In the genomic region with DNA sequence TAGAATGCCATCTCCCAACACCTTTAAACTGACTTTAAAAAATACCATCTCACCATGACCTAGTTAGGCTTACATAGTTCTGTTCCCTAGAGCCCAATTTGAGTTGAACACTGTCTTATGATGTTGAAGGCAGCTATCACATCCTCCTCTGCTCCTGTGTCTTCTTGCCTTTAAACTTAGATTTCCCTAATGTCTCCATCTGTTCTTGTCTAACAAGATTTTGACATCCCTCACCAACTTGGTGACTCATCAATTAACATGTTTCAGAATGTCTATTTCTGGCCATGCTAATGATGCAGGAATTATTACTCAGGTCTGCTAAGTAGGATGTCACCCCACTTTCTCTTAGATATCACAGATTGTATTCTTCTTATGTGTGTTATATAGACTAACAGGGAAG, we compare ENCODE assay signal across 18 mouse cellular contexts.
DNase-seq lines count a peak whose midpoint lies in the region; TF ChIP-seq lines count a peak whose summit lies in the region.
"Had no signal": no experiment of that assay in that cellular context is flagged by ENCODE, and none has a peak within 500 bp of the region (broad histone marks: within the 10 kb centered on the region; RNA-seq: fewer than 3 reads in every experiment).

No protein-coding gene starts in this region.

- no peak for TF ChIP-seq CTCF in layer of hippocampus, adult 2 months (conservative IDR thresholded peaks at IDR 0.05)

- intact Hi-C loops in left cerebral cortex, postnatal 4 days (cut with DNase I): no loop called here

- no peak overlapping the region for H3K4me3 ChIP-seq in layer of hippocampus, adult 2 months
- H3K4me3 ChIP-seq: embryonic facial prominence, embryonic 10.5 days; forebrain, embryonic 13.5 days; heart, adult 2 months; heart, embryonic 15.5 days; hindbrain, embryonic 13.5 days had no signal

- H3K27ac ChIP-seq in layer of hippocampus, adult 2 months: peak overlapping the region; percentile 21; the same call in 1 of the 2 replicates
- H3K27ac ChIP-seq: embryonic facial prominence, embryonic 10.5 days; forebrain, embryonic 13.5 days; heart, adult 2 months; heart, embryonic 15.5 days; hindbrain, embryonic 13.5 days had no signal

- DNase-seq in layer of hippocampus, adult 2 months (ENCODE audit: low spot score in 2 of 2): peak in 1 of 2 experiments; percentile 26
- DNase-seq in layer of hippocampus, postnatal 10 days (ENCODE audit: low spot score in 2 of 2): no peak
- DNase-seq in left cerebral cortex, adult 9 months (ENCODE audit: low spot score in 2 of 2): peak; percentile 25 to 79
- DNase-seq in left cerebral cortex, postnatal 4 days: no peak
- peak; percentile 44 for DNase-seq in Muller cell, postnatal 12 days (ENCODE audit: inconsistent ontology term)
- peak; percentile 84 for DNase-seq in telencephalon, adult 2 months (ENCODE audit: low read depth, low spot score)
- DNase-seq: adrenal gland, adult 2 months; adrenal gland, postnatal 25 days; cerebellum, adult 2 months; cerebellum, postnatal 10 days; forebrain, postnatal 0 days; gastrocnemius, postnatal 14 days; heart, adult 2 months; heart, postnatal 14 days had no signal

Comparison
In these comparisons a context has a peak if more than half of its experiments do, and no peak if none do; other contexts are left out.
1. DNase-seq: peak in left cerebral cortex, adult 9 months (2 of 2), Muller cell, postnatal 12 days (single experiment) and telencephalon, adult 2 months (single experiment); none in layer of hippocampus, postnatal 10 days (0 of 2) and left cerebral cortex, postnatal 4 days (single experiment).